Comparison of ENCODE assay signal across 14 mouse cellular contexts in genomic region chr2:30682146-30682825, GRCm38 (mm10).
DNase-seq lines count a peak whose midpoint lies in the region; ATAC-seq lines count a peak whose summit lies in the region.
"Had no signal": no experiment of that assay in that cellular context is flagged by ENCODE, and none has a peak within 500 bp of the region (broad histone marks: within the 10 kb centered on the region; RNA-seq: fewer than 3 reads in every experiment).

No protein-coding gene starts in this region.

- no peak overlapping the region for H3K9ac ChIP-seq in kidney, embryonic 15.5 days
- H3K9ac ChIP-seq in hindbrain, embryonic 11.5 days (ENCODE audit: low read depth, low read length): no peak overlapping the region
- no peak overlapping the region for H3K9ac ChIP-seq in midbrain, embryonic 15.5 days
- H3K9ac ChIP-seq: limb, embryonic 15.5 days had no signal

- 63% methylated on average over 5 of the region's 5 CpGs for WGBS in kidney, embryonic 15.5 days
- WGBS in hindbrain, embryonic 11.5 days: 42% methylated on average over 5 of the region's 5 CpGs
- 22% methylated on average over 5 of the region's 5 CpGs for WGBS in midbrain, embryonic 15.5 days

- peaks cover 60% of the 10 kb centered on the region for H3K4me1 ChIP-seq in kidney, embryonic 15.5 days
- peaks cover 20% of the 10 kb centered on the region for H3K4me1 ChIP-seq in hindbrain, embryonic 11.5 days (replicated peaks; ENCODE audit: control insufficient read depth, insufficient read depth, low read length)
- H3K4me1 ChIP-seq in midbrain, embryonic 15.5 days: peaks cover 40% of the 10 kb centered on the region

- intact Hi-C loops in left cerebral cortex, postnatal 14 days (cut with DNase I): no loop called here

- H3K4me3 ChIP-seq in kidney, embryonic 15.5 days (replicated peaks): no peak overlapping the region
- H3K4me3 ChIP-seq in hindbrain, embryonic 11.5 days (ENCODE audit: low read depth, low read length): no peak overlapping the region
- no peak overlapping the region for H3K4me3 ChIP-seq in midbrain, embryonic 15.5 days
- H3K4me3 ChIP-seq: limb, embryonic 15.5 days had no signal

- no peaks in the 10 kb centered on the region for H3K27me3 ChIP-seq in kidney, embryonic 15.5 days
- H3K27me3 ChIP-seq in hindbrain, embryonic 11.5 days (ENCODE audit: control insufficient read depth, insufficient read depth, low read length): no peaks in the 10 kb centered on the region
- no peaks in the 10 kb centered on the region for H3K27me3 ChIP-seq in midbrain, embryonic 15.5 days (replicated peaks)
- H3K27me3 ChIP-seq: limb, embryonic 15.5 days had no signal

- no peak for DNase-seq in kidney, postnatal 10 days
- peak; percentile 65 for DNase-seq in embryo, embryonic 9.5 days (ENCODE audit: extremely low spot score)
- DNase-seq in hindbrain, embryonic 11.5 days (ENCODE audit: low spot score): peak; percentile 73
- no peak for DNase-seq in left cerebral cortex, postnatal 14 days (ENCODE audit: low spot score in 2 of 2)
- no peak for DNase-seq in urinary bladder, adult 2 months (ENCODE audit: low spot score)
- DNase-seq: adrenal gland, postnatal 36 days; cerebellum, adult 2 months; gastrocnemius, postnatal 25 days had no signal

- H3K27ac ChIP-seq in kidney, embryonic 15.5 days: peak overlapping the region; percentile 9; the same call in 1 of the 2 replicates
- peak overlapping the region; percentile 74 for H3K27ac ChIP-seq in hindbrain, embryonic 11.5 days (ENCODE audit: low read depth, low read length)
- H3K27ac ChIP-seq in midbrain, embryonic 15.5 days: peak overlapping the region; percentile 53
- H3K27ac ChIP-seq: limb, embryonic 15.5 days had no signal

- H3K4me2 ChIP-seq in kidney, embryonic 15.5 days: no peak overlapping the region
- no peak overlapping the region for H3K4me2 ChIP-seq in hindbrain, embryonic 11.5 days (replicated peaks; ENCODE audit: low read depth, low read length)
- H3K4me2 ChIP-seq in midbrain, embryonic 15.5 days: no peak overlapping the region
- H3K4me2 ChIP-seq: limb, embryonic 15.5 days had no signal

- H3K9me3 ChIP-seq in kidney, embryonic 15.5 days (replicated peaks): no peaks in the 10 kb centered on the region
- no peaks in the 10 kb centered on the region for H3K9me3 ChIP-seq in hindbrain, embryonic 11.5 days (ENCODE audit: control insufficient read depth, low read length)
- peaks cover 5% of the 10 kb centered on the region; the same call in 1 of the 2 replicates for H3K9me3 ChIP-seq in midbrain, embryonic 15.5 days

- no peaks in the 10 kb centered on the region for H3K36me3 ChIP-seq in kidney, embryonic 15.5 days
- H3K36me3 ChIP-seq in hindbrain, embryonic 11.5 days (ENCODE audit: control insufficient read depth, insufficient read depth, low read length): no peaks in the 10 kb centered on the region
- no peaks in the 10 kb centered on the region for H3K36me3 ChIP-seq in midbrain, embryonic 15.5 days (replicated peaks)
- H3K36me3 ChIP-seq: limb, embryonic 15.5 days had no signal

- no peak for ATAC-seq in kidney, embryonic 15.5 days (replicated peaks; ENCODE audit: low FRiP score)
- peak; percentile 70 for ATAC-seq in hindbrain, embryonic 11.5 days (ENCODE audit: low FRiP score)
- ATAC-seq in midbrain, embryonic 15.5 days (replicated peaks): no peak
- ATAC-seq in frontal cortex, adult (ENCODE audit: low TSS enrichment): no peak
- ATAC-seq: CD4-positive, CD25-positive, alpha-beta regulatory T cell, adult 4 months; inflammation-experienced regulatory T-cells, adult 6 months had no signal

Comparison
In these comparisons a context has a peak if more than half of its experiments do, and no peak if none do; other contexts are left out.
1. H3K27ac ChIP-seq: peak in every context shown above with its lines; median percentile 74 in hindbrain, embryonic 11.5 days; 53 in midbrain, embryonic 15.5 days; 9 in kidney, embryonic 15.5 days.
2. DNase-seq: peak in embryo, embryonic 9.5 days (single experiment) and hindbrain, embryonic 11.5 days (single experiment); none in kidney, postnatal 10 days (single experiment), left cerebral cortex, postnatal 14 days (0 of 2) and urinary bladder, adult 2 months (single experiment).